Comparison of ENCODE assay signal across 19 mouse cellular contexts in genomic region chr15:4138524-4138923, GRCm38 (mm10).
A peak's percentile ranks its signal among the peaks of the same experiment; 100 is the strongest.
DNase-seq lines count a peak whose midpoint lies in the region; ATAC-seq and TF ChIP-seq lines count a peak whose summit lies in the region.
"Had no signal": no experiment of that assay in that cellular context is flagged by ENCODE, and none has a peak within 500 bp of the region (broad histone marks: within the 10 kb centered on the region; RNA-seq: fewer than 3 reads in every experiment).

No protein-coding gene starts in this region.

- H3K36me3 ChIP-seq in forebrain, postnatal 0 days (ENCODE audit: insufficient read depth): peaks cover 8% of the 10 kb centered on the region; the same call in 1 of the 2 replicates
- H3K36me3 ChIP-seq in forebrain, embryonic 14.5 days (ENCODE audit: control insufficient read depth, insufficient read depth, low read length): peaks cover 4% of the 10 kb centered on the region; the same call in 1 of the 2 replicates
- H3K36me3 ChIP-seq in midbrain, embryonic 11.5 days (ENCODE audit: control insufficient read depth, insufficient read depth, low read length): no peaks in the 10 kb centered on the region
- H3K36me3 ChIP-seq in midbrain, embryonic 16.5 days (ENCODE audit: control insufficient read depth, insufficient read depth, low read length): 0 out of 2 replicates have a peak, but pooled peaks cover 7% of the 10 kb centered on the region

- ATAC-seq in forebrain, postnatal 0 days: peak; percentile 21; the same call in 1 of the 2 replicates
- ATAC-seq in forebrain, embryonic 14.5 days: no peak
- peak; percentile 62; the same call in 1 of the 2 replicates for ATAC-seq in midbrain, embryonic 11.5 days (ENCODE audit: low FRiP score)
- 0 out of 2 replicates have a peak, but pooled peaks have one; percentile 25 for ATAC-seq in midbrain, embryonic 16.5 days
- ATAC-seq: forebrain, embryonic 15.5 days had no signal

- no peak for TF ChIP-seq CTCF in forebrain, postnatal 0 days (IDR thresholded peaks at IDR 0.05; ENCODE audit: low read depth)

- H3K27me3 ChIP-seq in forebrain, postnatal 0 days (ENCODE audit: insufficient read depth, low read length): no peaks in the 10 kb centered on the region
- no peaks in the 10 kb centered on the region for H3K27me3 ChIP-seq in forebrain, embryonic 14.5 days (replicated peaks; ENCODE audit: control insufficient read depth, insufficient read depth, low read length)
- no peaks in the 10 kb centered on the region for H3K27me3 ChIP-seq in midbrain, embryonic 11.5 days (ENCODE audit: control insufficient read depth, insufficient read depth, low read length)
- H3K27me3 ChIP-seq in midbrain, embryonic 16.5 days (ENCODE audit: control insufficient read depth, insufficient read depth, low read depth, low read length): no peaks in the 10 kb centered on the region
- H3K27me3 ChIP-seq: embryonic facial prominence, embryonic 15.5 days; forebrain, embryonic 15.5 days; heart, embryonic 15.5 days; hindbrain, embryonic 15.5 days had no signal

- H3K4me3 ChIP-seq in forebrain, postnatal 0 days (ENCODE audit: low read depth, low read length): no peak overlapping the region
- no peak overlapping the region for H3K4me3 ChIP-seq in forebrain, embryonic 14.5 days (ENCODE audit: low read depth, low read length)
- H3K4me3 ChIP-seq in midbrain, embryonic 11.5 days (ENCODE audit: low read depth, low read length): no peak overlapping the region
- H3K4me3 ChIP-seq in midbrain, embryonic 16.5 days (ENCODE audit: low read depth, low read length): no peak overlapping the region
- H3K4me3 ChIP-seq: embryonic facial prominence, embryonic 15.5 days; erythroblast, embryonic 14.5 days; forebrain, embryonic 10.5 days; forebrain, embryonic 15.5 days; heart, adult 2 months; heart, embryonic 15.5 days; hindbrain, embryonic 15.5 days had no signal

- DNase-seq in forebrain, postnatal 0 days: no peak
- DNase-seq in forebrain, embryonic 14.5 days (ENCODE audit: low spot score): no peak
- DNase-seq in midbrain, embryonic 11.5 days (ENCODE audit: low spot score, missing footprints): no peak
- DNase-seq in retina, postnatal 7 days (ENCODE audit: low read depth, low spot score): peak; percentile 62
- no peak for DNase-seq in heart, postnatal 4 days
- no peak for DNase-seq in spleen, postnatal 14 days (ENCODE audit: low spot score in 2 of 2)
- DNase-seq: adrenal gland, postnatal 25 days; cerebellum, adult 8-10 months; cerebellum, postnatal 14 days; gastrocnemius, postnatal 10 days; heart, adult 2 months had no signal

- H3K4me2 ChIP-seq in forebrain, postnatal 0 days (ENCODE audit: low read depth): no peak overlapping the region
- H3K4me2 ChIP-seq in forebrain, embryonic 14.5 days (ENCODE audit: low read length): no peak overlapping the region
- H3K4me2 ChIP-seq in midbrain, embryonic 11.5 days: no peak overlapping the region
- no peak overlapping the region for H3K4me2 ChIP-seq in midbrain, embryonic 16.5 days (ENCODE audit: low read length)
- H3K4me2 ChIP-seq: embryonic facial prominence, embryonic 15.5 days; forebrain, embryonic 15.5 days; heart, embryonic 11.5 days; heart, embryonic 15.5 days; hindbrain, embryonic 15.5 days had no signal

- no peak overlapping the region for H3K9ac ChIP-seq in forebrain, postnatal 0 days
- H3K9ac ChIP-seq in forebrain, embryonic 14.5 days (ENCODE audit: low read length): no peak overlapping the region
- no peak overlapping the region for H3K9ac ChIP-seq in midbrain, embryonic 11.5 days (ENCODE audit: low read length)
- no peak overlapping the region for H3K9ac ChIP-seq in midbrain, embryonic 16.5 days (ENCODE audit: low read depth, low read length)
- H3K9ac ChIP-seq: embryonic facial prominence, embryonic 15.5 days; forebrain, embryonic 15.5 days; heart, embryonic 15.5 days; hindbrain, embryonic 15.5 days had no signal

- H3K27ac ChIP-seq in forebrain, postnatal 0 days (ENCODE audit: low read depth, low read length): no peak overlapping the region
- no peak overlapping the region for H3K27ac ChIP-seq in forebrain, embryonic 14.5 days (ENCODE audit: low read depth, low read length)
- no peak overlapping the region for H3K27ac ChIP-seq in midbrain, embryonic 11.5 days (ENCODE audit: low read depth, low read length)
- H3K27ac ChIP-seq in midbrain, embryonic 16.5 days (ENCODE audit: low read length): no peak overlapping the region
- H3K27ac ChIP-seq: embryonic facial prominence, embryonic 15.5 days; forebrain, embryonic 10.5 days; forebrain, embryonic 15.5 days; heart, adult 2 months; heart, embryonic 15.5 days; hindbrain, embryonic 15.5 days had no signal

- H3K9me3 ChIP-seq in forebrain, postnatal 0 days (ENCODE audit: low read length): no peaks in the 10 kb centered on the region
- no peaks in the 10 kb centered on the region for H3K9me3 ChIP-seq in forebrain, embryonic 14.5 days (replicated peaks; ENCODE audit: control insufficient read depth, low read length)
- no peaks in the 10 kb centered on the region for H3K9me3 ChIP-seq in midbrain, embryonic 11.5 days (ENCODE audit: control insufficient read depth, low read length)
- H3K9me3 ChIP-seq in midbrain, embryonic 16.5 days (replicated peaks; ENCODE audit: control insufficient read depth, low read length, poor library complexity, severe bottlenecking): peaks cover 2% of the 10 kb centered on the region; the same call in 1 of the 2 replicates
- H3K9me3 ChIP-seq: embryonic facial prominence, embryonic 15.5 days; forebrain, embryonic 10.5 days; forebrain, embryonic 15.5 days; hindbrain, embryonic 15.5 days had no signal

- no peaks in the 10 kb centered on the region for H3K4me1 ChIP-seq in forebrain, postnatal 0 days (ENCODE audit: insufficient read depth)
- H3K4me1 ChIP-seq in forebrain, embryonic 14.5 days (ENCODE audit: control insufficient read depth, insufficient read depth, low read length): no peaks in the 10 kb centered on the region
- H3K4me1 ChIP-seq in midbrain, embryonic 11.5 days (ENCODE audit: control insufficient read depth, insufficient read depth, low read length): no peaks in the 10 kb centered on the region; the same call in 1 of the 2 replicates
- no peaks in the 10 kb centered on the region for H3K4me1 ChIP-seq in midbrain, embryonic 16.5 days (ENCODE audit: control insufficient read depth, insufficient read depth, low read length)
- H3K4me1 ChIP-seq: embryonic facial prominence, embryonic 15.5 days; forebrain, embryonic 15.5 days; heart, embryonic 15.5 days; hindbrain, embryonic 15.5 days had no signal

- WGBS in forebrain, postnatal 0 days: 7% methylated on average over 1 of the region's 1 CpGs
- 12% methylated on average over 1 of the region's 1 CpGs for WGBS in forebrain, embryonic 14.5 days
- WGBS in midbrain, embryonic 11.5 days: 0% methylated on average over 1 of the region's 1 CpGs
- WGBS in midbrain, embryonic 16.5 days: 0% methylated on average over 1 of the region's 1 CpGs
